Mouse (Mus musculus) liver, embryonic 14.5 days (tissue): ENCODE measurements around the gene Psmc3.

Experiments
- CTCF ChIP-seq: IDR thresholded peaks from 2 replicates; pipeline ENCODE4 v1.5.1; 2016; ENCODE audit warnings: antibody characterized with exemption, low read depth, control low read depth
- EP300 ChIP-seq: IDR thresholded peaks from 2 replicates; pipeline ENCODE4 v1.6.1; 2016; ENCODE audit warnings: antibody characterized with exemption, low read depth

GRCm38 (mm10) chr2:91078314-91079025 is 24.7 kb downstream of the Psmc3 start:
- no peak for TF ChIP-seq CTCF
- TF ChIP-seq EP300, result no peak
